Mouse (Mus musculus): ENCODE measurements around the gene Comt. TPM values are rescaled to one million over a fixed set of nuclear protein-coding genes. Genes with fewer than 3 reads are reported as not detected.

Gene Comt
- polyA plus RNA-seq (2017; shearing (Covaris generic)) = 78.3 TPM

DNA sequence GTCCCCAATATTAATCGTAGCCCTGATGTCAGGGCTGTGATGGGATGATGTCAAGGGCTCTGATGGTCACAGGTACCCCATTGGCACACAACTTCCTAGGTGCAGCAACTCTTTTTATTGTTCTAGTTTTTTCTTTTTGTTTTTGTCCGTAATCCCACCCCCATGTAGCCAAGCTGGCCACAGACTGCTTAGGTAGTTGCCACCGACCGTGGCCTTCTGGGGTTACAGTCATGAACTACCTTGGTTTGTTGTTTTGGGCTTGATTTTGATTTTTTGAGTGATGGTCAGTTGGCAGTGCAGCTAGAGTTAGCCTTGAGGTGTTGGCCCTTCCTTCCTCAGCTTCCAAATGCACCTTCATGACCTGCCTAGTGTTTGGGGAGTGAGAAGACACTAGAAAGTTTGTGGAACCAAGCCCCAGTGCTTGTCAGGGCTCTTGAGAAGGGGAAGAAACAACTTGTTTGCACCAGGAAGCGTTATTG is at the start of gene Comt:
Comt (minus strand) TSS at position 51 of the 479 bp plus-strand sequence.

DNA sequence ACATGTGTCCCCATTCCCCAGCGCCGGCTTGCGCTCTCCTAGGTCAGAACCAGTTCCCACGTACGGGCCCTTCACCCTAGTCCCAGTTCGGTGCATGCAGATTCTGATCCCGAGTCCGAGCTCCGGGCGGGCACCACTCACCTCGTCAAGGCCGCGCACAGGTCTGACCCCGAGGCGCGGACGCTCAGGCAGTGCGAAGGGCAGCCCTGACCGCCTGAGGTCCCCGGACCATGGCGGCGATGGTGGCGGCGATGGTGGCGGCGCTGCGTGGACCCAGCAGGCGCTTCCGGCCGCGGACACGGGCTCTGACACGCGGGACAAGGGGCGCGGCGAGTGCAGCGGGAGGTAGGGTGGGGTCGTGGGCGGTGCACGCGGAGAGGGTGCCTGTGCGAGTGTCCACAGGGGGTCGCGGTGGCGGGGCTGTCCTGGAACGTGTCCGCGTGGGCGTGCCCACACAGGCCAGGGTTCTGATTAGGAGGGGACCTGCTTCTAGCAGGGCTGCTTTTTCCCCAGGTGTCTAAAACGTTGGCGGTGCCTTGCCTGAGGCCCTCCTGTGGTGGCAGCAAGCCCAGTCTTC is 349 bp downstream of the Comt start, which contains the start of gene Txnrd2:
Txnrd2 (plus strand) TSS at position 170 of the 577 bp plus-strand sequence.

Other genes starting within 250 kb of the Comt start
- gene Ccdc188, start 209.0 kb downstream of the Comt start, polyA plus RNA-seq (2017; shearing (Covaris generic)) = not detected
- 2.7 TPM for gene Zdhhc8, start 191.7 kb downstream of the Comt start, polyA plus RNA-seq (2017; shearing (Covaris generic))
- 102 TPM for gene Trmt2a, start 178.2 kb downstream of the Comt start, polyA plus RNA-seq (2017; shearing (Covaris generic))
- 190 TPM for gene Ranbp1, start 178.1 kb downstream of the Comt start, polyA plus RNA-seq (2017; shearing (Covaris generic))
- not detected for gene Gm49776, start 168.5 kb downstream of the Comt start, polyA plus RNA-seq (2017; shearing (Covaris generic))
- gene Dgcr8, start 137.6 kb downstream of the Comt start, polyA plus RNA-seq (2017; shearing (Covaris generic)) = 26.6 TPM
- 58.5 TPM for gene Tango2, start 78.7 kb downstream of the Comt start, polyA plus RNA-seq (2017; shearing (Covaris generic))
- gene Arvcf, start 78.7 kb downstream of the Comt start, polyA plus RNA-seq (2017; shearing (Covaris generic)) = 1.3 TPM
- 31.0 TPM for gene Txnrd2, start 468 bp downstream of the Comt start, polyA plus RNA-seq (2017; shearing (Covaris generic))
- 15.6 TPM for gene Gnb1l, start 71.9 kb upstream of the Comt start, polyA plus RNA-seq (2017; shearing (Covaris generic))
- 0.89 TPM for gene Rtl10, start 72.0 kb upstream of the Comt start, polyA plus RNA-seq (2017; shearing (Covaris generic))
- not detected for gene Tbx1, start 163.8 kb upstream of the Comt start, polyA plus RNA-seq (2017; shearing (Covaris generic))
- not detected for gene Gp1bb, start 195.6 kb upstream of the Comt start, polyA plus RNA-seq (2017; shearing (Covaris generic))
- not detected for gene Gm49601, start 199.6 kb upstream of the Comt start, polyA plus RNA-seq (2017; shearing (Covaris generic))
- not detected for gene Sept5, start 203.1 kb upstream of the Comt start, polyA plus RNA-seq (2017; shearing (Covaris generic))

Measured in activated CD4-positive, CD25-positive, alpha-beta regulatory T cell, adult 9 weeks (primary cell).